Mouse (Mus musculus) ES-E14 (cell line): ENCODE measurements at regions not wholly inside any gene's neighbourhood (a gene's known extent, or its start where the extent isn't known, plus 50 kb on each side); places are given as distances from the start of the nearest gene placed in this dataset.

Experiments
- HCFC1 ChIP-seq: IDR thresholded peaks from 2 replicates; pipeline ENCODE4 v1.6.1; 2012; ENCODE audit warnings: low read length, inconsistent platforms, borderline replicate concordance; ENCODE audit not compliant: insufficient read depth
- ZC3H11A ChIP-seq: IDR thresholded peaks from 2 replicates; pipeline ENCODE4 v1.6.1; 2012; ENCODE audit warnings: low read depth, mild to moderate bottlenecking, inconsistent platforms, low read length, borderline replicate concordance
- ZNF384 ChIP-seq: IDR thresholded peaks from 2 replicates; pipeline ENCODE4 v1.6.1; 2012; ENCODE audit warnings: low read depth, low read length, inconsistent platforms

- TF ChIP-seq HCFC1 (no peak), ZC3H11A (no peak), ZNF384 (no peak)
These were observed 90.7 kb upstream of the Nxt1 start for GRCm38 (mm10) chr2:148581666-148582065.
